Comparison of ENCODE assay signal across 15 mouse cellular contexts in genomic region chr1:159615686-159616085, GRCm38 (mm10).
DNase-seq lines count a peak whose midpoint lies in the region; ATAC-seq and TF ChIP-seq lines count a peak whose summit lies in the region.
"Had no signal": no experiment of that assay in that cellular context is flagged by ENCODE, and none has a peak within 500 bp of the region (broad histone marks: within the 10 kb centered on the region; RNA-seq: fewer than 3 reads in every experiment).

No protein-coding gene starts in this region.

- DNase-seq in cerebellum, adult 8-10 months: no peak
- peak; percentile 45 for DNase-seq in hindbrain, postnatal 0 days (ENCODE audit: low spot score)
- peak; percentile 29 for DNase-seq in right cerebral cortex, postnatal 4 days
- DNase-seq in right cerebral cortex, postnatal 14 days: no peak
- no peak for DNase-seq in embryo, embryonic 10 days (ENCODE audit: low spot score)
- DNase-seq in embryonic facial prominence, embryonic 10.5 days (ENCODE audit: low spot score): no peak
- DNase-seq: adrenal gland, postnatal 36 days; heart, adult 2 months; lung, embryonic 14.5 days; thymus, postnatal 25 days had no signal

- H3K4me1 ChIP-seq in hindbrain, postnatal 0 days (ENCODE audit: insufficient read depth, low read length): peaks cover 19% of the 10 kb centered on the region
- H3K4me1 ChIP-seq in hindbrain, embryonic 16.5 days (ENCODE audit: control insufficient read depth, insufficient read depth, low read depth, low read length): peaks cover 14% of the 10 kb centered on the region
- H3K4me1 ChIP-seq in embryonic facial prominence, embryonic 10.5 days: peaks cover 4% of the 10 kb centered on the region; the same call in 1 of the 2 replicates
- H3K4me1 ChIP-seq: embryonic facial prominence, embryonic 12.5 days had no signal

- H3K9me3 ChIP-seq in hindbrain, postnatal 0 days (ENCODE audit: low read length): no peaks in the 10 kb centered on the region
- H3K9me3 ChIP-seq in hindbrain, embryonic 16.5 days (ENCODE audit: control insufficient read depth, low read length): no peaks in the 10 kb centered on the region
- no peaks in the 10 kb centered on the region for H3K9me3 ChIP-seq in embryonic facial prominence, embryonic 10.5 days
- H3K9me3 ChIP-seq: embryonic facial prominence, embryonic 12.5 days; neural tube, embryonic 15.5 days had no signal

- TF ChIP-seq CTCF in hindbrain, postnatal 0 days (IDR thresholded peaks at IDR 0.05; ENCODE audit: low read depth): no peak

- peak overlapping the region; percentile 23; the same call in 1 of the 2 replicates for H3K27ac ChIP-seq in hindbrain, postnatal 0 days
- no peak overlapping the region; the same call in 1 of the 2 replicates for H3K27ac ChIP-seq in hindbrain, embryonic 16.5 days (ENCODE audit: low read depth, low read length)
- no peak overlapping the region for H3K27ac ChIP-seq in embryonic facial prominence, embryonic 10.5 days (replicated peaks)
- H3K27ac ChIP-seq: embryonic facial prominence, embryonic 12.5 days; heart, adult 2 months had no signal

- no peak overlapping the region; the same call in 1 of the 2 replicates for H3K4me2 ChIP-seq in hindbrain, postnatal 0 days (ENCODE audit: low read depth, low read length)
- H3K4me2 ChIP-seq in hindbrain, embryonic 16.5 days (ENCODE audit: low read length): no peak overlapping the region
- H3K4me2 ChIP-seq: embryonic facial prominence, embryonic 12.5 days; lung, embryonic 14.5 days had no signal

- no peaks in the 10 kb centered on the region for H3K27me3 ChIP-seq in hindbrain, postnatal 0 days (ENCODE audit: insufficient read depth, low read length)
- H3K27me3 ChIP-seq in hindbrain, embryonic 16.5 days (replicated peaks; ENCODE audit: control insufficient read depth, insufficient read depth, low read length): no peaks in the 10 kb centered on the region
- H3K27me3 ChIP-seq in embryonic facial prominence, embryonic 10.5 days (replicated peaks; ENCODE audit: low read depth, poor library complexity, severe bottlenecking): no peaks in the 10 kb centered on the region
- H3K27me3 ChIP-seq: neural tube, embryonic 15.5 days had no signal

- 30% methylated on average over 4 of the region's 4 CpGs for WGBS in hindbrain, postnatal 0 days
- 34% methylated on average over 4 of the region's 4 CpGs for WGBS in hindbrain, embryonic 16.5 days
- 71% methylated on average over 4 of the region's 4 CpGs for WGBS in embryonic facial prominence, embryonic 10.5 days

- 0 out of 2 replicates have a peak, but pooled peaks have one; percentile 36 for ATAC-seq in cerebellum, adult (ENCODE audit: insufficient number of reproducible peaks, low FRiP score, low TSS enrichment)
- ATAC-seq in hindbrain, postnatal 0 days: no peak
- no peak for ATAC-seq in hindbrain, embryonic 16.5 days
- ATAC-seq: inflammation-experienced regulatory T-cells, adult 6 months had no signal

- no peak overlapping the region for H3K4me3 ChIP-seq in hindbrain, postnatal 0 days (ENCODE audit: low read length)
- no peak overlapping the region for H3K4me3 ChIP-seq in hindbrain, embryonic 16.5 days (ENCODE audit: low read length)
- no peak overlapping the region for H3K4me3 ChIP-seq in embryonic facial prominence, embryonic 10.5 days
- H3K4me3 ChIP-seq: embryonic facial prominence, embryonic 12.5 days; heart, adult 2 months; neural tube, embryonic 15.5 days had no signal

- H3K9ac ChIP-seq in hindbrain, postnatal 0 days (replicated peaks; ENCODE audit: low read length): no peak overlapping the region
- H3K9ac ChIP-seq in hindbrain, embryonic 16.5 days (ENCODE audit: low read depth, low read length): no peak overlapping the region
- H3K9ac ChIP-seq: embryonic facial prominence, embryonic 12.5 days; lung, embryonic 14.5 days; neural tube, embryonic 15.5 days had no signal

- no peaks in the 10 kb centered on the region for H3K36me3 ChIP-seq in hindbrain, postnatal 0 days (ENCODE audit: insufficient read depth, low read length)
- H3K36me3 ChIP-seq in hindbrain, embryonic 16.5 days (ENCODE audit: control insufficient read depth, insufficient read depth, low read length): no peaks in the 10 kb centered on the region
- H3K36me3 ChIP-seq in embryonic facial prominence, embryonic 10.5 days (replicated peaks): no peaks in the 10 kb centered on the region
- H3K36me3 ChIP-seq: embryonic facial prominence, embryonic 12.5 days; neural tube, embryonic 15.5 days had no signal

Comparison
In these comparisons a context has a peak if more than half of its experiments do, and no peak if none do; other contexts are left out.
1. DNase-seq: peak in hindbrain, postnatal 0 days (single experiment) and right cerebral cortex, postnatal 4 days (single experiment); none in cerebellum, adult 8-10 months (single experiment), right cerebral cortex, postnatal 14 days (single experiment), embryo, embryonic 10 days (single experiment) and embryonic facial prominence, embryonic 10.5 days (single experiment).